Mouse (Mus musculus): Measurements from ENCODE around the gene Nlrp4f. TPM values are rescaled to one million over a fixed set of nuclear protein-coding genes. Genes with fewer than 3 reads are reported as not detected.

The Nlrp4f gene
- polyA plus RNA-seq, 1 experiment: not detected

- Histone ChIP-seq H3K27me3 (ENCODE audit: control insufficient read depth, insufficient read depth, insufficient read length) (no peaks in the 10 kb centered on the region), H3K79me2 (ENCODE audit: control insufficient read depth, insufficient read depth) (no peaks in the 10 kb centered on the region), H3K79me3 (ENCODE audit: low read depth) (no peaks in the 10 kb centered on the region), H3K36me3 (ENCODE audit: control insufficient read depth, insufficient read depth) (no peaks in the 10 kb centered on the region), H3K4me3 (ENCODE audit: insufficient read depth, poor library complexity, severe bottlenecking) (no peak overlapping the region), H3ac (ENCODE audit: control insufficient read depth, insufficient read length, low read depth) (no peak overlapping the region)
- TF ChIP-seq CTCF (IDR thresholded peaks at IDR 0.05; ENCODE audit: control insufficient read depth, insufficient read depth, insufficient read length) (no peak), MYOG (IDR thresholded peaks at IDR 0.05; ENCODE audit: control insufficient read depth, extremely low read depth, insufficient read length) (no peak), CEBPB (IDR thresholded peaks at IDR 0.05; ENCODE audit: low read depth) (no peak), MAX (IDR thresholded peaks at IDR 0.05) (no peak), MYOD1 (IDR thresholded peaks at IDR 0.05; ENCODE audit: control insufficient read depth, insufficient read length, low read depth) (no peak), FOSL1 (IDR thresholded peaks at IDR 0.05; ENCODE audit: insufficient read depth, low read length, poor library complexity, severe bottlenecking) (no peak), USF1 (IDR thresholded peaks at IDR 0.05; ENCODE audit: low read depth) (no peak)
These were observed 29.9 kb downstream of the Nlrp4f start for GRCm38 (mm10) chr13:65175734-65176471.

- Histone ChIP-seq H3K79me3 (ENCODE audit: low read depth) (no peaks in the 10 kb centered on the region), H3K27me3 (ENCODE audit: control insufficient read depth, insufficient read depth, insufficient read length) (no peaks in the 10 kb centered on the region), H3K36me3 (ENCODE audit: control insufficient read depth, insufficient read depth) (no peaks in the 10 kb centered on the region), H3K79me2 (ENCODE audit: control insufficient read depth, insufficient read depth) (no peaks in the 10 kb centered on the region), H3K4me3 (ENCODE audit: insufficient read depth, poor library complexity, severe bottlenecking) (no peak overlapping the region), H3ac (ENCODE audit: control insufficient read depth, insufficient read length, low read depth) (no peak overlapping the region)
- TF ChIP-seq USF1 (IDR thresholded peaks at IDR 0.05; ENCODE audit: low read depth) (no peak), CTCF (IDR thresholded peaks at IDR 0.05; ENCODE audit: control insufficient read depth, insufficient read depth, insufficient read length) (no peak), CEBPB (IDR thresholded peaks at IDR 0.05; ENCODE audit: low read depth) (no peak), FOSL1 (IDR thresholded peaks at IDR 0.05; ENCODE audit: insufficient read depth, low read length, poor library complexity, severe bottlenecking) (no peak), MYOD1 (IDR thresholded peaks at IDR 0.05; ENCODE audit: control insufficient read depth, insufficient read length, low read depth) (no peak), MYOG (IDR thresholded peaks at IDR 0.05; ENCODE audit: control insufficient read depth, extremely low read depth, insufficient read length) (no peak), MAX (IDR thresholded peaks at IDR 0.05) (no peak)
These were observed 31.7 kb downstream of the Nlrp4f start for GRCm38 (mm10) chr13:65174102-65174501.

- H3K79me2 ChIP-seq (ENCODE audit: control insufficient read depth, insufficient read depth): no peaks in the 10 kb centered on the region
- H3K27me3 ChIP-seq (ENCODE audit: control insufficient read depth, insufficient read depth, insufficient read length): no peaks in the 10 kb centered on the region
- H3K4me3 ChIP-seq (ENCODE audit: insufficient read depth, poor library complexity, severe bottlenecking): no peak within 1 kb of the TSS
These were observed 55.8 kb downstream of the Nlrp4f start, which contains the start of gene Olfr466 for GRCm38 (mm10) chr13:65149940-65150339. Gene Olfr466, plus strand, starts transcription at chr13:65150240.

GRCm38 (mm10) chr13:65137789-65138188 is 68.0 kb downstream of the Nlrp4f start, which contains the start of gene Olfr465-ps1:
Gene Olfr465-ps1, plus strand, starts transcription at chr13:65138089.
- H3K79me3 ChIP-seq (ENCODE audit: low read depth): no peaks in the 10 kb centered on the region
- no peak within 1 kb of the TSS for H3K4me3 ChIP-seq (ENCODE audit: insufficient read depth, poor library complexity, severe bottlenecking)
- H3K27me3 ChIP-seq (ENCODE audit: control insufficient read depth, insufficient read depth, insufficient read length): no peaks in the 10 kb centered on the region
- TF ChIP-seq USF1 (IDR thresholded peaks at IDR 0.05; ENCODE audit: low read depth) (no peak), MAX (IDR thresholded peaks at IDR 0.05) (no peak), FOSL1 (IDR thresholded peaks at IDR 0.05; ENCODE audit: insufficient read depth, low read length, poor library complexity, severe bottlenecking) (no peak), MYOG (IDR thresholded peaks at IDR 0.05; ENCODE audit: control insufficient read depth, extremely low read depth, insufficient read length) (no peak), CEBPB (IDR thresholded peaks at IDR 0.05; ENCODE audit: low read depth) (no peak), CTCF (IDR thresholded peaks at IDR 0.05; ENCODE audit: control insufficient read depth, insufficient read depth, insufficient read length) (no peak), MYOD1 (IDR thresholded peaks at IDR 0.05; ENCODE audit: control insufficient read depth, insufficient read length, low read depth) (no peak)
- H3ac ChIP-seq (ENCODE audit: control insufficient read depth, insufficient read length, low read depth): no peak within 1 kb of the TSS
- H3K79me2 ChIP-seq (ENCODE audit: control insufficient read depth, insufficient read depth): no peaks in the 10 kb centered on the region
- H3K36me3 ChIP-seq (ENCODE audit: control insufficient read depth, insufficient read depth): no peaks in the 10 kb centered on the region

More at GRCm38 (mm10) chr13:65149940-65150339, 55.8 kb downstream of the Nlrp4f start, which contains the start of gene Olfr466:
- Histone ChIP-seq H3ac (ENCODE audit: control insufficient read depth, insufficient read length, low read depth) (no peak within 1 kb of the TSS), H3K36me3 (ENCODE audit: control insufficient read depth, insufficient read depth) (no peaks in the 10 kb centered on the region), H3K79me3 (ENCODE audit: low read depth) (no peaks in the 10 kb centered on the region)
- TF ChIP-seq CTCF (IDR thresholded peaks at IDR 0.05; ENCODE audit: control insufficient read depth, insufficient read depth, insufficient read length) (no peak), MYOD1 (IDR thresholded peaks at IDR 0.05; ENCODE audit: control insufficient read depth, insufficient read length, low read depth) (no peak), FOSL1 (IDR thresholded peaks at IDR 0.05; ENCODE audit: insufficient read depth, low read length, poor library complexity, severe bottlenecking) (no peak), MYOG (IDR thresholded peaks at IDR 0.05; ENCODE audit: control insufficient read depth, extremely low read depth, insufficient read length) (no peak), USF1 (IDR thresholded peaks at IDR 0.05; ENCODE audit: low read depth) (no peak), MAX (IDR thresholded peaks at IDR 0.05) (no peak), CEBPB (IDR thresholded peaks at IDR 0.05; ENCODE audit: low read depth) (no peak)

Other genes with a start within 250 kb of the Nlrp4f start
- not detected for gene Spata31d1c, start 172.9 kb downstream of the Nlrp4f start, polyA plus RNA-seq (2012; fragmentation: generic; extraction: Trizol)
- gene Prss47, start 153.2 kb downstream of the Nlrp4f start, polyA plus RNA-seq (2012; fragmentation: generic; extraction: Trizol): not detected
- 7.3 TPM for gene Mfsd14b, start 93.0 kb downstream of the Nlrp4f start, polyA plus RNA-seq (2012; fragmentation: generic; extraction: Trizol)
- not detected for gene Olfr465-ps1, start 67.9 kb downstream of the Nlrp4f start, polyA plus RNA-seq (2012; fragmentation: generic; extraction: Trizol)
- gene Olfr466, start 55.7 kb downstream of the Nlrp4f start, polyA plus RNA-seq (2012; fragmentation: generic; extraction: Trizol): not detected
- gene Gm10775, start 53.6 kb upstream of the Nlrp4f start, polyA plus RNA-seq (2012; fragmentation: generic; extraction: Trizol): 0.02 TPM
- 4.4 TPM for gene Zfp369, start 72.8 kb upstream of the Nlrp4f start, polyA plus RNA-seq (2012; fragmentation: generic; extraction: Trizol)

All from C2C12 (cell line).